Mouse (Mus musculus): ENCODE measurements around the gene Ccnd1. TPM values are rescaled to one million over a fixed set of nuclear protein-coding genes. Genes with fewer than 3 reads are reported as not detected.

Gene Ccnd1
- total RNA-seq, 2 experiments from 2014 or later, result 34.7 to 51.6 TPM

- no peak for DNase-seq
Measured at GRCm38 (mm10) chr7:144938661-144939343, 923 bp downstream of the Ccnd1 start.

GRCm38 (mm10) chr7:144937899-144938517 lies 1.7 kb downstream of the Ccnd1 start:
- DNase-seq, result peak; percentile 41

- peak; percentile 93 for DNase-seq
Measured at GRCm38 (mm10) chr7:144937490-144937889, 2.2 kb downstream of the Ccnd1 start.

GRCm38 (mm10) chr7:144936311-144936880 lies 3.3 kb downstream of the Ccnd1 start:
- DNase-seq, result no peak

GRCm38 (mm10) chr7:144935563-144935962 lies 4.2 kb downstream of the Ccnd1 start:
- DNase-seq, result peak; percentile 29

GRCm38 (mm10) chr7:144934901-144935300 lies 4.8 kb downstream of the Ccnd1 start:
- DNase-seq, result peak; percentile 41

- DNase-seq, result peak; percentile 24
Measured at GRCm38 (mm10) chr7:144933796-144934195, 5.9 kb downstream of the Ccnd1 start.

GRCm38 (mm10) chr7:144933336-144933735 lies 6.4 kb downstream of the Ccnd1 start:
- peak; percentile 39 for DNase-seq

GRCm38 (mm10) chr7:144932389-144932937 lies 7.3 kb downstream of the Ccnd1 start:
- no peak for DNase-seq

GRCm38 (mm10) chr7:144931778-144932177 lies 7.9 kb downstream of the Ccnd1 start:
- peak; percentile 31 for DNase-seq

- no peak for DNase-seq
Measured at GRCm38 (mm10) chr7:144929931-144930330, 9.8 kb downstream of the Ccnd1 start.

GRCm38 (mm10) chr7:144929506-144929905 lies 10.2 kb downstream of the Ccnd1 start:
- no peak for DNase-seq

- DNase-seq, result no peak
Measured at GRCm38 (mm10) chr7:144928889-144929210, 10.9 kb downstream of the Ccnd1 start.

GRCm38 (mm10) chr7:144928009-144928888 lies 11.5 kb downstream of the Ccnd1 start:
- no peak for DNase-seq

GRCm38 (mm10) chr7:144927591-144927990 lies 12.1 kb downstream of the Ccnd1 start:
- no peak for DNase-seq

GRCm38 (mm10) chr7:144918823-144919222 lies 20.9 kb downstream of the Ccnd1 start:
- no peak for DNase-seq

- peak; percentile 82 for DNase-seq
Measured at GRCm38 (mm10) chr7:144914948-144915750, 24.6 kb downstream of the Ccnd1 start, which contains the start of gene LTO1. Gene LTO1, plus strand, starts transcription at chr7:144915100.

- no peak for DNase-seq
Measured at GRCm38 (mm10) chr7:144914296-144914947, 25.3 kb downstream of the Ccnd1 start.

GRCm38 (mm10) chr7:144912897-144913296 lies 26.8 kb downstream of the Ccnd1 start:
- no peak for DNase-seq

GRCm38 (mm10) chr7:144911121-144911520 lies 28.6 kb downstream of the Ccnd1 start:
- no peak for DNase-seq

GRCm38 (mm10) chr7:144908705-144909104 lies 31.0 kb downstream of the Ccnd1 start:
- no peak for DNase-seq
